Mouse (Mus musculus): Measurements from ENCODE around the gene Grik4.

- TF ChIP-seq CTCF (IDR thresholded peaks at IDR 0.05; ENCODE audit: borderline replicate concordance, insufficient read depth, low read length), result no peak
- TF ChIP-seq POLR2A (IDR thresholded peaks at IDR 0.05; ENCODE audit: low read depth, low read length), result no peak
These were observed 112.7 kb downstream of the Grik4 start for GRCm38 (mm10) chr9:42831558-42831957.

Measured in embryonic fibroblast, embryonic 13.5 days (primary cell).